Mouse (Mus musculus) limb, embryonic 15.5 days (tissue): ENCODE results near the gene Gfy. TPM values are rescaled to one million over a fixed set of nuclear protein-coding genes. Genes with fewer than 3 reads are reported as not detected.

Experiments used
- ATAC-seq: fragments of 200-750 bp; cut with Nextera tagmentation; 2 replicates; pipeline ENCODE4 v1.8.0; 2017; ENCODE audit warnings: low read depth, moderate TSS enrichment; ENCODE audit not compliant: insufficient number of reproducible peaks, low FRiP score, low TSS enrichment
- H3K27ac ChIP-seq: fragments of 300-500 bp; sonication (generic); 2 replicates; pipeline ENCODE4 v1.5.1; 2015; ENCODE audit warnings: moderate library complexity, mild to moderate bottlenecking, inconsistent platforms
- H3K27me3 ChIP-seq: fragments of 300-500 bp; sonication (generic); 2 replicates; pipeline ENCODE4 v1.6.1; 2015; ENCODE audit warnings: inconsistent platforms
- H3K36me3 ChIP-seq: fragments of 300-500 bp; sonication (generic); 2 replicates; pipeline ENCODE4 v1.6.1; 2015; ENCODE audit warnings: inconsistent platforms
- H3K4me1 ChIP-seq: fragments of 300-500 bp; sonication (generic); 2 replicates; pipeline ENCODE4 v1.6.1; 2015; ENCODE audit warnings: inconsistent platforms
- H3K4me2 ChIP-seq: fragments of 300-500 bp; sonication (generic); 2 replicates; pipeline ENCODE4 v1.6.1; 2015; ENCODE audit warnings: mild to moderate bottlenecking, inconsistent platforms
- H3K4me3 ChIP-seq: fragments of 300-500 bp; sonication (generic); 2 replicates; pipeline ENCODE4 v1.5.1; 2015; ENCODE audit warnings: mild to moderate bottlenecking, inconsistent platforms
- H3K9ac ChIP-seq: fragments of 300-500 bp; sonication (generic); 2 replicates; pipeline ENCODE4 v1.6.1; 2015; ENCODE audit warnings: inconsistent platforms
- H3K9me3 ChIP-seq: fragments of 300-500 bp; sonication (generic); 2 replicates; pipeline ENCODE4 v1.6.1; 2016; ENCODE audit warnings: inconsistent platforms
- WGBS: fragments of 180-500 bp; shearing (Covaris S2); methylation state at CpG from one replicate; pipeline ENCODE4 v1.1.7; 2015; 5-methylcytosine and 5-hydroxymethylcytosine counted together
- polyA plus RNA-seq: library from polyadenylated mRNA; unstranded; fragments of >200 nt; fragmentation: Nextera tagmentation; extraction: Ambion mirVana; gene quantifications from 2 replicates; pipeline ENCODE4 v1.2.1, GENCODE M21; 2015

The Gfy gene
- polyA plus RNA-seq: not detected in 2 replicates

DNA sequence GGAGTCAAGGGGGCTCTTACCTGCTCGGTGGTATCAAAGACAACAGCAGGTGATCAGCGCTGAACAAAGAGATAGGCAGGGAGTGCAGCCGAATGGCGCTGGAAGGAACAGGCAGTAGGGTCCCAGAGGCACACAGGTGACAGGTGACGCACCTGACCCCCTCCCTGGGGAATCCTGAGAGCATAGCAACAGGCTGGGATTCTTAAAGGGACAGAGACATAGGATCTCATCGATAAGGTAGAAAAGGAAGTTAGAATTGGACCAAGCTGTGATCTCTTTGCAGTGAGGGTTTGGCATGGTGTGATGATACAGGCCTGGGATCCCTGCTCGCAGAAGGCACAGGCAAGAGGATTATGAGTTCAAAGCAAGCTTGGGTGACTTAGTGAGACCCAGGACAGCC lies at the start of gene Gfy:
Gene Gfy (minus strand): TSS at position 101 of the 400 bp plus-strand sequence.
- H3K27ac ChIP-seq: no peak within 1 kb of the TSS
- WGBS: 23% methylated on average over 7 of the region's 7 CpGs
- H3K9me3 ChIP-seq: no peaks in the 10 kb centered on the region
- no peak within 1 kb of the TSS for H3K9ac ChIP-seq
- H3K4me2 ChIP-seq: no peak within 1 kb of the TSS
- no peak within 1 kb of the TSS for H3K4me3 ChIP-seq
- H3K36me3 ChIP-seq: no peaks in the 10 kb centered on the region
- H3K4me1 ChIP-seq: peaks cover 33% of the 10 kb centered on the region
- H3K27me3 ChIP-seq: peaks cover 100% of the 10 kb centered on the region
- ATAC-seq: no peak

DNA sequence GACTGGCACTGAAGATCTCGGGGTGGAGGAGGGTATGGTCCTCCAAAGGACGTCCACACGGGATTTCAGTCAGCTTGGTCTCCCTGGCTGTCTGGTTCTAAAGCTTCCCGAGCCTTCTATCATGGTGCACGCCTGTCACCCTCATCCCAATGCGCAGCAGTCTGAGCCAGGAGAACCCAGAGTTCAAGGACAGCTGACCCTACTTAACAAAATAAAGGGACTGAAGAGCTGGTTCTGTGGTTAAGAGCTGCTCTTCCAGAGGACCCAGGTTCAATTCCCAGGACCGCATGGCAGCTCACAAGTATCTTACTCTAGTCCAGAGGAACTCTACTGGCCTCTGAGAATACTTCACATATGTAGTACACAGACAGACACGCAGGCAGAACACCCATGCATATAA lies 49.7 kb upstream of the Gfy start:
- no peaks in the 10 kb centered on the region for H3K9me3 ChIP-seq
- H3K27ac ChIP-seq: no peak overlapping the region
- H3K4me1 ChIP-seq: peaks cover 11% of the 10 kb centered on the region
- ATAC-seq: no peak
- H3K9ac ChIP-seq: no peak overlapping the region
- H3K4me3 ChIP-seq: no peak overlapping the region
- peaks cover 85% of the 10 kb centered on the region for H3K36me3 ChIP-seq
- 94% methylated on average over 8 of the region's 8 CpGs for WGBS
- H3K4me2 ChIP-seq: no peak overlapping the region
- no peaks in the 10 kb centered on the region for H3K27me3 ChIP-seq

DNA sequence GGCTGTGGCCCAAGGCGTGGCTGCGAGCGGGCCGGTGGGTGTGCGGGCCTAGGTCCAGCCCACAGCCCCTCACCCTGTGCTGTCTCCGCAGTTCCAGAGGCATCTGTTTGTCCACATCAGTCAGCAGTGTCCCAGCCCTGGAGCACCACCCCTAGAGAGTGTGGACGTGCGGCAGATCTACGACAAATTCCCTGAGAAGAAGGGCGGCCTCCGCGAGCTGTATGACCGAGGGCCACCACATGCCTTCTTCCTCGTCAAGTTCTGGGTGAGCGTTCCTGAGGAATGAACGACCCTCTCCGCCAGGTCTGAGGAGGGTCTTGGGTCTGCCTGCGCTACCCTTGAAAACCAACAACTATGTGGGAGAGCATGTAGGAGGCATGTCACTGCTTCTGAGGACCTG lies 49.2 kb upstream of the Gfy start:
- H3K4me1 ChIP-seq: peaks cover 6% of the 10 kb centered on the region
- no peaks in the 10 kb centered on the region for H3K27me3 ChIP-seq
- 94% methylated on average over 18 of the region's 18 CpGs for WGBS
- ATAC-seq: no peak
- H3K4me2 ChIP-seq: no peak overlapping the region
- H3K9me3 ChIP-seq: no peaks in the 10 kb centered on the region
- no peak overlapping the region for H3K27ac ChIP-seq
- H3K4me3 ChIP-seq: no peak overlapping the region
- H3K9ac ChIP-seq: no peak overlapping the region
- H3K36me3 ChIP-seq: peaks cover 86% of the 10 kb centered on the region

DNA sequence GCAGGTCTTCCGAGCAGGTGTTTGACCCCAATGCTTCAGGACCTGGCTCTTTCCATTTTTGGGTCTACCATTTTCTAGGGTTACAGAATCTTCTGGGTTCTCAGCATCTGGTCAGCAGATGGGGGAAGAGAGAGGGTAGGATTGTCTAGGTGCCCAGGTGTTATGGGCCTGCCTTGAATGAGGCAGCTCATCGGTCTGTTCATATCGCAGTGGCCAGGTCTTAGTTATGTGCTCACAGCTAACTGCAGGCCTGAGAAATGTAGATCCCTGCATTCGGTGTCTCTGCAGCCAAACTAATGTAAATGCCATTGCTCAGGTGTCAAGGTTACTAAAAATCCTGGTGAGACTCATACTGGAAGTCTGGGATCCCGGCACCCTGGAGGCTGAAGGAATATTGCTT lies 47.1 kb upstream of the Gfy start:
- Histone ChIP-seq H3K27me3 (no peaks in the 10 kb centered on the region), H3K9me3 (no peaks in the 10 kb centered on the region), H3K4me2 (no peak overlapping the region), H3K9ac (no peak overlapping the region), H3K4me3 (no peak overlapping the region), H3K36me3 (peaks cover 88% of the 10 kb centered on the region), H3K4me1 (no peaks in the 10 kb centered on the region; the same call in 1 of the 2 replicates), H3K27ac (no peak overlapping the region)
- 88% methylated on average over 5 of the region's 5 CpGs for WGBS
- no peak for ATAC-seq

DNA sequence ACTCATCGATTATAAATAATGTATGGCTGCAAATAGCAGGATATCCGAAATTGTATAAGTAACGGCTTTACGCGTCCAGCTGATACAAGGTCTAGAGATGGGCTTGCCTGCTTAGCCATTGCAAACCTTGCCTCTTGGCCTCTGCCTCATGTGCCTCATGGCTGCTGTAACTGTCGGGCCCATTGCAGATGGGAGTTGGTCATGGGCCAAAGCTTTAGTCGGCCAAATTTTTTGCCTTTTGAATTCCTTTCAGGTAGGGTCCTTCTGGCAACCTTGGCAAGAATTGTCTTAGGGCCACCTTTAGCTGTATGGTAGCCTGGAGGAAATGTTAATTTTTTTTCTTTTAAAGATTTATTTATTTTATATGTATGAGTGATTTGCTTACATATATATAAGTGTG lies 45.5 kb upstream of the Gfy start:
- Histone ChIP-seq H3K4me1 (no peaks in the 10 kb centered on the region), H3K9me3 (no peaks in the 10 kb centered on the region), H3K9ac (no peak overlapping the region), H3K4me2 (no peak overlapping the region), H3K4me3 (no peak overlapping the region), H3K27me3 (no peaks in the 10 kb centered on the region), H3K27ac (no peak overlapping the region), H3K36me3 (peaks cover 96% of the 10 kb centered on the region)
- no peak for ATAC-seq
- 87% methylated on average over 7 of the region's 7 CpGs for WGBS

DNA sequence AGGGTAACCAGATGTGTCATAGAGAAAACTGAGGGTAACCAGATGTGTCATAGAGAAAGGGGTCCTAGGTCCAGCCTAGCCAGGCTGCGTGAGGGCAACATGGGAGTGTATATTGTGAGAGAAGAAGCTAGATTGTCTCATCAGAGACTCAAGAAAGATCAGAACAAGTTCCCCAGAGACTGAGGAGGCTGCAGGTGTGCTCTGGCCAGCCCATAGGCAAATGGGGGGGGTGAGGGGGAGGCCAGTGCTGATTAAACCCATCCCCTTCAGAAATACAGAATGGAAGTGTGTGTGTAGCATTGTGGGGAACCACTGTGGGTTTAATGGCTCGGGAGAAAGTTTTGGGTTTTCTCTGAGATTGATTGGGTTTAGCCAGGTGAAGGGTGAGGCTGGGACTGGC lies 42.3 kb upstream of the Gfy start:
- H3K36me3 ChIP-seq: peaks cover 88% of the 10 kb centered on the region
- H3K9me3 ChIP-seq: no peaks in the 10 kb centered on the region
- no peak overlapping the region for H3K27ac ChIP-seq
- H3K9ac ChIP-seq: no peak overlapping the region
- no peak overlapping the region for H3K4me3 ChIP-seq
- H3K27me3 ChIP-seq: no peaks in the 10 kb centered on the region
- H3K4me2 ChIP-seq: no peak overlapping the region
- WGBS: 83% methylated on average over 2 of the region's 2 CpGs
- peaks cover 21% of the 10 kb centered on the region for H3K4me1 ChIP-seq
- ATAC-seq: no peak

DNA sequence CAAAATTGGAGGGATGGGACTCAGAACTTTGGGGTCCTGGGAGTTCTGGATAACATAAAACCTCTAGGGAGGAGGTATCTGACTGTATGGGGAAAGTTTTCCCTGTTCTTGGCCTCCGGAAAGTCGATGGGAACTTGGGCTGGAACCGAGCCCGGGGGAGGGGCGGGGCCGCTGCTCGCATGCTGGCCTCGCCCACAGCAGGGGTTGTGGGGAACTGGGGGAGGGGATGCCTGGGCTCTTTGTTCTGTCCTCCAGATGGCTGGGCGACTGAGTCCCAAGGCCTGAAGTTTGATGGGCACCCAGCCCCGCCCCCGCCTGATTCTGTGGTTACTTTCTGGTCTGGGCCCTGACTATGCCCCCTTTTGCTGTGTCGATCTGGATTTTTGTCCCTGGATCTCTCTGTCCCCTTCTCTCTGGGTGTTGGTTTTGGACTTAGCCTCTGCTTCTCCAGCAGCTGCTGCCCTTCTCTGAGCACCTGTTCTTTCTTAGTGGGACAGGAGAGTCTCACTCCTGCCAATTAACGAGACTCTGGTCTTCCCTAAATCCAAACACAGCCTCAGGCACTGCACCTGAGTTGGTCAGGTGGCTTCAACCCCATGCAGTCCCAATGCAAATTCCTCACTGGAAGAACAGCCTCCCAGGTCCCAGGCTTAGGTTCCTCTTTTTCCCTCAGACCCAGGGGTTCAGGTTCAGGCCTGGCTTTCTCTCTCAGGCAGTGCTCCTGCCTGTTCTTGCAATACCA lies 37.2 kb upstream of the Gfy start:
- no peaks in the 10 kb centered on the region for H3K9me3 ChIP-seq
- H3K4me2 ChIP-seq: peak overlapping the region; percentile 74
- WGBS: 1% methylated on average over 13 of the region's 13 CpGs
- peak; percentile 74 for ATAC-seq
- peak overlapping the region; percentile 75 for H3K4me3 ChIP-seq
- H3K9ac ChIP-seq: peak overlapping the region; percentile 97
- H3K27me3 ChIP-seq: peaks cover 9% of the 10 kb centered on the region
- peak overlapping the region; percentile 95 for H3K27ac ChIP-seq
- H3K36me3 ChIP-seq: peaks cover 39% of the 10 kb centered on the region
- H3K4me1 ChIP-seq: peaks cover 34% of the 10 kb centered on the region

DNA sequence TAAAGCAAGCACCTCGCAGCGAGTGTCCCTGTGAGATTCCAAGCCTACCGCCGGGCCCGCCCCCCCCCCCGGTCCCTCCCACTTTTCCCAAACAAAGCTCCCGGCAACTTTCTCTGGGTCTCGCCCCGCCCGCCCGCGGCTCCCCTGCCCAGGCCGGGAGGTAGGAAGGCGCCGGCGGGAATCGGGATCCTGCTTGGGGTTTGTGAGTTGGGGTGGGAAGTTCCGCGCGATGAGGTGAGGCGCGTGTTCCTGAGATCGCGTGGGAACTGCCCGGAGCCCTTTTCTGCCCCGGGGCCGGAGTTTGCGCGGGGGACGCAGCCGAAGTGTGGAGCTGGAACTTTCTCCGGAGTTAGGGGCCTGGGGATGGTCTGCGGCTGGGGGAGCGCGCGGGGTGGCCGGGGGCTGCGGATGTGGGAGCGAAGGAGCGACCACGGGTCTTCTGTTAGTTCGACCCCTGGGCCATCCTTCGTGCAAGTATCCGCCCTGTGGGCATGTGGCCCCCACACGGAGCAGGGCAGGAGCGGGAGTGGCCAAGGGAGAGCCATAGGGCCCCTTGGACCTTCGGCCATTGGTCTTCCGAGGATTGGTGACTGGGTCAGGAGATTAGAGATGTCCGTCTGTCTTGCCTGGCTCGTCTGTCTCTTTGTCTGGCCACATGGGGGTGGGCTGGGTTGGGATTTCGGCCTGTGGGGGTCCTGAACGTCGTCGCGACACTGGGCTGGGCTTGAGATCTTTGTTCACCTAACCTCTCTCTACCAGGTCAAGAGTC lies 36.5 kb upstream of the Gfy start, which contains the start of gene Tead2:
Gene Tead2 (plus strand): TSS at position 81 of the 769 bp plus-strand sequence.
- ATAC-seq: peak; percentile 61
- peak within 1 kb of the TSS; percentile 97 for H3K9ac ChIP-seq
- no peaks in the 10 kb centered on the region for H3K9me3 ChIP-seq
- peak within 1 kb of the TSS; percentile 75 for H3K4me3 ChIP-seq
- H3K27me3 ChIP-seq: peaks cover 16% of the 10 kb centered on the region
- peaks cover 37% of the 10 kb centered on the region for H3K4me1 ChIP-seq
- 0% methylated on average over 54 of the region's 55 CpGs for WGBS
- peaks cover 31% of the 10 kb centered on the region for H3K36me3 ChIP-seq
- H3K4me2 ChIP-seq: peak within 1 kb of the TSS; percentile 74
- peak within 1 kb of the TSS; percentile 95 for H3K27ac ChIP-seq

DNA sequence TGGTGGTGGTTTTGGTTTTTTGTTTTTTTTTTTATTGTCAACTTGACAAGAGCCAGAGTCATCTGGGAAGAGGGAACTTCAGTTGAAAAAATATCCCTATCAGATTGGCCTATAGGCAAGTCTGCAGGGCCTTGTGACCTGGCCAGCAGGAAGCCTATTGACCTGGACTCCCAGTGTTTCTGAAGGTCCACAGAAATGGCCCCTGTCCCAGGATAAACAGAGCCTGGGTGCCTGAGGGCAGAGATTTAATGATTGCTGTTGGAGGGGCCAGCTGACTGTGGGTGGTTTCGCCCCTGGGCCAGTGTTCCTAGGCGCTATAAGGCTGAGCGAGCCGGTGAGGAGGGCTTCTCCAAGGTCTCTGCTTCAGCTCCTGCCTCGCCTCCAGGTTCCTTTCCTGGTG lies 34.3 kb upstream of the Gfy start:
- Histone ChIP-seq H3K9me3 (no peaks in the 10 kb centered on the region), H3K4me1 (peaks cover 35% of the 10 kb centered on the region), H3K4me3 (no peak overlapping the region), H3K27ac (no peak overlapping the region), H3K4me2 (no peak overlapping the region), H3K9ac (no peak overlapping the region), H3K36me3 (peaks cover 10% of the 10 kb centered on the region), H3K27me3 (peaks cover 31% of the 10 kb centered on the region)
- WGBS: 66% methylated on average over 5 of the region's 5 CpGs
- ATAC-seq: no peak

DNA sequence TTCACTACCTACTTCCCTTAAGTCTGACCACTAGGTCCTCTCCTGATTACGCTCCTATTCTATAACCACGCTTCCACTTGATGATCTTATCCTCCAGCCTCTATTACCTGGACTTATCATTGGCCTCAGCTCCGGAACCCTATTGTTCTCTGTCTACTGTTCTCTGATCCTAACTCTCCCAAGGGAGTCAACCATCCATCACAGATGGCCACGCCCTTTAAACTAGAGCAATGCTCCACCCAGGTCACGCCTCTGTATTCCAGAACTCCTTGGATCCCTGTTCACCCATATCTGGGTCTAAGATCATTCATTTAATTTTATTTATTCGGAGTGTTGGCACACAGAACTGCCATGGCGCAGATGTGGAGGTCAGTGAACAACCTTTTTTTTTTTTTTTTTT lies 33.0 kb upstream of the Gfy start:
- H3K4me3 ChIP-seq: no peak overlapping the region
- H3K4me2 ChIP-seq: no peak overlapping the region
- no peak overlapping the region for H3K9ac ChIP-seq
- H3K9me3 ChIP-seq: no peaks in the 10 kb centered on the region
- peaks cover 31% of the 10 kb centered on the region for H3K27me3 ChIP-seq
- 70% methylated on average over 7 of the region's 7 CpGs for WGBS
- no peak overlapping the region for H3K27ac ChIP-seq
- H3K4me1 ChIP-seq: peaks cover 23% of the 10 kb centered on the region
- ATAC-seq: no peak
- no peaks in the 10 kb centered on the region for H3K36me3 ChIP-seq

DNA sequence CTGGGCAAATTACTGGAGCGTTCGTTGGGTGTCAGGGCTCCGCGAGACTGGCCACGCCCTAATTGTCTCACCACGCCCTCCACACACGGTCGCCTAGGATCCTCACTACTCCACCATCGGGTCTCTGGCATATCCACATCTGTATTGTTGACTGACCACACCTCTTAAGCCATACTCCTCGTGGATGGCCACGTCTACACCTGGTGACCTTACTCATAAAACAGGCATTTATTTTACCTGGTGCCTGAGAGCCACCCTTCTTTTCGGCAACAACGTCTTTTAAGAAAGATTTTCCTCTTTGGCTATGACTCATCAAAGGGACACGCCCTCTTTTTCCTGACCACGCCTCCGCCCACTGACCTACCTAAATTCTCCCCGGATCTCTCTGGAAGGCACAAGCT lies 32.5 kb upstream of the Gfy start, which contains the start of gene Dkkl1:
Gene Dkkl1 (minus strand): TSS at position 297 of the 401 bp plus-strand sequence.
- Histone ChIP-seq H3K4me2 (peak within 1 kb of the TSS; percentile 29), H3K4me3 (peak within 1 kb of the TSS; percentile 14; the same call in 1 of the 2 replicates), H3K9ac (no peak within 1 kb of the TSS), H3K9me3 (no peaks in the 10 kb centered on the region), H3K27me3 (peaks cover 31% of the 10 kb centered on the region), H3K27ac (no peak within 1 kb of the TSS), H3K4me1 (peaks cover 18% of the 10 kb centered on the region), H3K36me3 (no peaks in the 10 kb centered on the region)
- no peak for ATAC-seq
- 5% methylated on average over 17 of the region's 17 CpGs for WGBS

DNA sequence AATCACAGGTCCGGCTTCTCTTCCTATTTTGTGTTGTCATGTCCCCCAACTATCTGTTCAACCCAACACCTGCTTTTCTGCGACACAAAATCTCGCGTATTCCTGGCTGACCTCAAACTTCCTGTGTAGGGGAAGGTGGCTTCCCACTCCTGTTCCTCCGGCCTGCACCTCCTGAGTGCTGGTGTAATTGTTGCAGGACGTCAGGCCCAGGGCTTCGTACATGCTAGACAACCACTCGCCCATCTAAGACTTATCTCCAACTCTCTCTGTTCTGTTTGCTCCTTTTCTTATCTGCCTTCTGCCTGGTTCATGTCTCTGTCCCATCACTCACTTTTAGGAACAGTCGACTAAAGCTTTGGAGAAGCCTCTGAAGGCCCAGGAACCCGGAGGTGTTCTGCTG lies 31.7 kb upstream of the Gfy start:
- no peak overlapping the region for H3K4me3 ChIP-seq
- H3K9me3 ChIP-seq: no peaks in the 10 kb centered on the region
- peaks cover 31% of the 10 kb centered on the region for H3K27me3 ChIP-seq
- H3K4me1 ChIP-seq: peaks cover 14% of the 10 kb centered on the region
- H3K27ac ChIP-seq: no peak overlapping the region
- no peak overlapping the region for H3K9ac ChIP-seq
- 66% methylated on average over 10 of the region's 10 CpGs for WGBS
- no peak overlapping the region for H3K4me2 ChIP-seq
- no peaks in the 10 kb centered on the region for H3K36me3 ChIP-seq
- no peak for ATAC-seq
